Mouse (Mus musculus): ENCODE results near the gene Erc2. TPM values are rescaled to one million over a fixed set of nuclear protein-coding genes. Genes with fewer than 3 reads are reported as not detected.

Erc2 gene
- polyA plus RNA-seq, 1 experiment from 2014 or later: 33.1 TPM

DNA sequence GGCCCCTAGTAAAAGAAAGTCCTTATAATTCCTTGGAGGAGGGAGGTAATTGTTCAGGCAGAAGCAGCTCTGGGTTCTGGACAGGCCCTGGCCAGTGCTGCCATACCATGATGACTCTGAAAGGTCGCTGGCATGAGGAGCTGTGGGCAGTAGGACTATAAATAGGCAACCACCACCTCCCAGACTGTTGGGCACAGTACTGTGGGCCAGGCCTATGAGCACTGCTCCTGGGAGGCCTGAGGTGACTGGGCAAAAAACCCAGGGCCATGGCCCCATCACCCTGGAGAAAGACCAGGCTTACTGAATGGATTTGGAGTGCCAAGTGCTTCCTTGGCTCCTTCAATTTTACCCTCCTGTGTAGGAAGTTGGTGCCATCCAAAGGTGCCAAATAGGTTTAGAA, 898.9 kb downstream of the Erc2 start:
- Histone ChIP-seq H3K9me3 (no peaks in the 10 kb centered on the region), H3K27ac (no peak overlapping the region), H3K4me1 (no peaks in the 10 kb centered on the region), H3K4me2 (replicated peaks) (no peak overlapping the region), H3K9ac (no peak overlapping the region), H3K27me3 (replicated peaks) (no peaks in the 10 kb centered on the region), H3K4me3 (no peak overlapping the region), H3K36me3 (peaks cover 18% of the 10 kb centered on the region)
- ATAC-seq (ENCODE audit: low FRiP score, low read depth): no peak
- WGBS: 84% methylated on average over 1 of the region's 1 CpGs

DNA sequence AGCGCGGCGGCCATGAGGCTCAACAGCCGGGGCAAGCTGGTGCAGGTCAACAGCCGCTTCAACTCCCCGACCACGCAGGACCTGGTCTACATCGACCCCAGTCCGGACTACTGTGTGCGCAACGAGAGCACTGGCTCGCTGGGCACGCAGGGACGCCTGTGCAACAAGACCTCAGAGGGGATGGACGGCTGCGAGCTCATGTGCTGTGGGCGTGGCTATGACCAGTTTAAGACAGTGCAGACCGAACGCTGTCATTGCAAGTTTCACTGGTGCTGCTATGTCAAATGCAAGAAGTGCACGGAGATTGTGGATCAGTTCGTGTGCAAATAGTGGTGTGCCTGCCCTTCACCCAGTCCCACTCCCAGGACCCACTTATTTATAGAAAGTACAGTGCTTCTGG, 900.4 kb downstream of the Erc2 start:
- Histone ChIP-seq H3K27me3 (replicated peaks) (no peaks in the 10 kb centered on the region), H3K27ac (no peak overlapping the region), H3K4me2 (replicated peaks) (no peak overlapping the region), H3K4me1 (no peaks in the 10 kb centered on the region), H3K36me3 (peaks cover 18% of the 10 kb centered on the region), H3K9ac (no peak overlapping the region), H3K9me3 (no peaks in the 10 kb centered on the region), H3K4me3 (no peak overlapping the region)
- ATAC-seq (ENCODE audit: low FRiP score, low read depth): no peak
- WGBS: 88% methylated on average over 21 of the region's 21 CpGs

DNA sequence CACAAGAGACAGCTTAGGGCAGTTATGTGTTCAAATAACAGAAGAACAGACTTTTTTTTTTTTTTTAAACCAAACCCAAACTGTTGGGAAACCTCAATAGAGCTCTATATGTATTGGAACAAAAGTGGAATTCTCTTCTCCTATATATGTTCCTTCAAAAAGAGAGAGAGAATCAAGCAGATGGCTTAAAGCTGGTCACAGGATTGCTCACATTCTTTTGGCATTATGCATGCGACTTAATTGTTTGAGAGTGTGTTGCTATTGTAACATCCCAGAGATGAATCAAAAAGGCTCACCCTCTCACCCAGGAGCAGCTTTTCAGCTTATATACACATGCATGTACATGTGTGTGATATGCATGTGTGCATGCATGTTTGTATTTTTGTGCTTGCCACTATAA, 903.3 kb downstream of the Erc2 start:
- Histone ChIP-seq H3K9ac (no peak overlapping the region), H3K36me3 (peaks cover 11% of the 10 kb centered on the region), H3K4me3 (no peak overlapping the region), H3K27ac (no peak overlapping the region), H3K4me1 (no peaks in the 10 kb centered on the region), H3K27me3 (replicated peaks) (no peaks in the 10 kb centered on the region), H3K4me2 (replicated peaks) (no peak overlapping the region), H3K9me3 (no peaks in the 10 kb centered on the region)
- ATAC-seq (ENCODE audit: low FRiP score, low read depth): no peak
- 72% methylated on average over 1 of the region's 1 CpGs for WGBS

Other genes with a start within 250 kb of the Erc2 start
- gene Fam208a, start 193.6 kb upstream of the Erc2 start, polyA plus RNA-seq (2016; fragmentation: Nextera tagmentation; extraction: Ambion mirVana): 20.1 and 21.3 TPM in 2 replicates
- 12.1 and 16.8 TPM in 2 replicates for gene Ccdc66, start 114.0 kb upstream of the Erc2 start, polyA plus RNA-seq (2016; fragmentation: Nextera tagmentation; extraction: Ambion mirVana)

Measured in neural tube, embryonic 12.5 days (tissue).